Mouse (Mus musculus) ES-E14 (cell line): ENCODE results near the gene Wfdc3. TPM values are rescaled to one million over a fixed set of nuclear protein-coding genes. Genes with fewer than 3 reads are reported as not detected.

Experiments used
- DNase-seq: peaks from one replicate; pipeline ENCODE4 v3.0.0-alpha.2; 2013; ENCODE audit warnings: low read depth, low spot score
- H3K27ac ChIP-seq: 2 replicates; pipeline ENCODE4 v1.5.1; 2012; ENCODE audit warnings: low read depth, mild to moderate bottlenecking, low read length, moderate library complexity, mixed read lengths; ENCODE audit not compliant: poor library complexity, insufficient read depth, severe bottlenecking
- H3K36me3 ChIP-seq: 2 replicates; pipeline ENCODE4 v1.6.1; 2012; ENCODE audit warnings: mild to moderate bottlenecking, low read length, moderate library complexity, mixed read lengths; ENCODE audit not compliant: control insufficient read depth, poor library complexity, insufficient read depth, severe bottlenecking
- H3K4me1 ChIP-seq, 2 experiments: fragments of 150-350 bp in 1 of 2; sonication (generic) in 1 of 2; 2 replicates each; pipeline ENCODE4 v1.6.1; 2012; ENCODE audit warnings: low read length in 2 of 2, mild to moderate bottlenecking in 1 of 2, mixed read lengths in 1 of 2; ENCODE audit not compliant: control insufficient read depth in 2 of 2, insufficient read depth in 2 of 2, poor library complexity in 1 of 2
- H3K4me3 ChIP-seq, 2 experiments: fragments of 150-350 bp in 1 of 2; sonication (generic) in 1 of 2; 2 replicates each; pipeline ENCODE4 v1.5.1; 2012; ENCODE audit warnings: low read length in 2 of 2, low read depth in 1 of 2, mild to moderate bottlenecking in 1 of 2, mixed read lengths in 1 of 2; ENCODE audit not compliant: insufficient read depth in 1 of 2, poor library complexity in 1 of 2, severe bottlenecking in 1 of 2
- H3K9ac ChIP-seq: 2 replicates; pipeline ENCODE4 v1.6.1; 2012; ENCODE audit warnings: low read depth, mild to moderate bottlenecking, low read length, mixed read lengths; ENCODE audit not compliant: poor library complexity, insufficient read depth, severe bottlenecking
- H3K9me3 ChIP-seq: fragments of 150-350 bp; sonication (generic); 2 replicates; pipeline ENCODE4 v1.6.1; 2012; ENCODE audit warnings: low read depth, mild to moderate bottlenecking, low read length; ENCODE audit not compliant: control insufficient read depth, insufficient read depth
- CHD2 ChIP-seq: IDR thresholded peaks from 2 replicates; pipeline ENCODE4 v1.6.1; 2014; ENCODE audit warnings: mild to moderate bottlenecking, low read depth, low read length, inconsistent platforms
- HCFC1 ChIP-seq: IDR thresholded peaks from 2 replicates; pipeline ENCODE4 v1.6.1; 2012; ENCODE audit warnings: low read length, inconsistent platforms, borderline replicate concordance; ENCODE audit not compliant: insufficient read depth
- MAFK ChIP-seq: IDR thresholded peaks from 2 replicates; pipeline ENCODE4 v1.6.1; 2014; ENCODE audit warnings: mild to moderate bottlenecking, low read depth, low read length, inconsistent platforms; ENCODE audit not compliant: insufficient read depth
- ZC3H11A ChIP-seq: IDR thresholded peaks from 2 replicates; pipeline ENCODE4 v1.6.1; 2012; ENCODE audit warnings: low read depth, mild to moderate bottlenecking, inconsistent platforms, low read length, borderline replicate concordance
- ZNF384 ChIP-seq: IDR thresholded peaks from 2 replicates; pipeline ENCODE4 v1.6.1; 2012; ENCODE audit warnings: low read depth, low read length, inconsistent platforms
- in situ Hi-C, 2 experiments: fragments of 600-800 bp; cut with MboI; formaldehyde crosslinking; loops; one replicate each; pipeline ENCODE4 v1.15.1; 2025; ENCODE audit warnings: low sequenced_read_pairs in 2 of 2, inconsistent platforms in 1 of 2; ENCODE audit not compliant: unreplicated experiment in 2 of 2
- total RNA-seq: library from RNA; depleted of rRNA; stranded (reverse); fragments of 300-350 nt; gene quantifications from 2 replicates; pipeline ENCODE4 v1.2.3, GENCODE M21; 2012

Gene Wfdc3
- total RNA-seq, 1 experiment, result 0.18 TPM

DNA sequence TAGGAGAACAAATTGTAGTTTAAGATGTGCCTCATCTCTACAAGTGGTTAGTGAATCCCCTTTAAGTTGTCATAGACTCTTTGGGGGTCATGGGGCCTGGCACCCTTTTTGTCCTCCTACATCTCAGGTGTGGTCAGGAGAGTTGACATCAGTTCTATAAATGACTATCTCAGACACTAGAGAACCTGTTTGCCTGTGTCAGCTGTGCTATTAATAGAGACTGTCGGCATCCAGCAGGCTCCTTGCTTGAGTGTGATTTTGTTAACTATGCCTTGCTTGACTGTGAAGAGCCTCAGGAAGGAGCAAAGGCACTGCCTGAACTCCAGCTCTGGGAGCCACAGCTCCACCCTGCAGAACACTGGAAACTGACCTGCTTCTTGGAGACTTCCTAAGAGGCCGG is 9.1 kb upstream of the Wfdc3 start:
- in situ Hi-C loops, result no loop called here
- Histone ChIP-seq H3K4me1 (no peaks in the 10 kb centered on the region), H3K9ac (no peak overlapping the region), H3K9me3 (no peaks in the 10 kb centered on the region), H3K4me3 (no peak overlapping the region), H3K27ac (no peak overlapping the region), H3K36me3 (peaks cover 54% of the 10 kb centered on the region)
- no peak for DNase-seq
- no peak for TF ChIP-seq ZNF384

DNA sequence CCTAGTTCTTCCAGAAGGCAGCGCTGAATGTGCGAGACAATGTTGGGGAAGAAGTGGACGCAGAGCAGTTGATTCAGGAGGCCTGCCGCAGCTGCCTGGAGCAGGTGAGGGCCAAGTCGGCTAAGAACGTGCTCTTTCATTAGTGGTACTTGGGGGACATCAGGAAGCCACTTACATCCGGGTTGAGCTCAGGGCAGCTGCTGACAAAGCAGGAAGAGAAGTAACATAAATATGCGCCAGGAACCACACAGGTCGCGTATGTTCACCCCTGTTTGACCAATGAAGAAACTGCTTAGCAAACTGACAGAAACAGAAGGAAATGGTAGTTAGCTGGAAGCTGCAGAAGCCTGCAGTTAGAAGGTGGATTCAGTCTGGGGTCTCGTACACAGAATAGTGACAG is 8.4 kb upstream of the Wfdc3 start:
- H3K36me3 ChIP-seq, result peaks cover 50% of the 10 kb centered on the region
- in situ Hi-C loops, result no loop called here
- H3K27ac ChIP-seq, result no peak overlapping the region
- DNase-seq, result no peak
- H3K4me3 ChIP-seq, result no peak overlapping the region
- no peaks in the 10 kb centered on the region for H3K9me3 ChIP-seq
- TF ChIP-seq MAFK (no peak), ZC3H11A (no peak), ZNF384 (no peak), CHD2 (no peak), HCFC1 (no peak)
- H3K9ac ChIP-seq, result no peak overlapping the region
- no peaks in the 10 kb centered on the region for H3K4me1 ChIP-seq

DNA sequence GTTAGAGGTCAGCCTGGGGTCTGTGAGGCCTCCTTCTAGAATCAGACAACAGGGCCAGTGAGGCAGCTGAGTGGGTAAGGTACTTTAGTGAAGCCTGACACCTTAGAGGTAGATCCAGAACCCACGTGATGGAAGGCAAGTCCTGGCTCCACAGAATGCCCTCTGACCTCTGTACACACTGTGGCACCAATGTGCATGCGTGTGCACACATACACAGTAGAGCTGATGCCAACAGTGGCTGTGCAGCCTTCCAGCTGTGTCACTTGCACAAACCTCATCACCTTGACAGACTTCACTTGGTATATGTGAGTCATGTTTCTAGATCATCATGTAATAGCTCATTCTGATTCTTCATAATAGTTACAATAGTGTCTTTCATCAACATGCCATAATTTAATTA is 6.7 kb upstream of the Wfdc3 start:
- Histone ChIP-seq H3K4me1 (peaks cover 0 to 2% of the 10 kb centered on the region in 2 experiments; a peak in 1 of 4 replicates), H3K36me3 (peaks cover 46% of the 10 kb centered on the region)
- in situ Hi-C loops, result no loop called here

DNA sequence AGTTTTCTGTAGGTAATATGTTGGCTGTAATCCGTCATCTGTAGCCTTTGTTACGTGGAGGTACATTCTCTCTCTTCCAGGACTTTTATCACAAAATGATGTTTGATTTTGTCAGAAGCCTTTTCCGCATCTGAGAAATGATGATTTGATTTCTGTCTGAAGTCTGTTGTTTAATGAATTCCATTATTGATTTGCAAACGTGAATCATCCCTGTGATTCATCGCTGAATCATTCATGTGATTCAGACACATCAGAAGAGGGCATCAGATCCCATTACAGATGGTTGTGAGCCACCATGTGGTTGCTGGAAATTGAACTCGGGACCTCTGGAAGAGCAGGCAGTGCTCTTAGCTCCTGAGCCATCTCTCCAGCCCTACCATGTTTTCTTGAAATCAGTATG is 3.3 kb upstream of the Wfdc3 start:
- no peak for TF ChIP-seq HCFC1
- TF ChIP-seq ZNF384, result no peak
- TF ChIP-seq ZC3H11A, result no peak
- no peak for TF ChIP-seq CHD2
- TF ChIP-seq MAFK, result no peak
- Histone ChIP-seq H3K9ac (no peak overlapping the region), H3K36me3 (peaks cover 27% of the 10 kb centered on the region), H3K4me3 (no peak overlapping the region), H3K27ac (no peak overlapping the region), H3K9me3 (no peaks in the 10 kb centered on the region), H3K4me1 (peaks cover 0 to 4% of the 10 kb centered on the region in 2 experiments; a peak in 2 of 4 replicates)
- in situ Hi-C loops, result no loop called here
- no peak for DNase-seq

More for the DNA sequence above, 6.7 kb upstream of the Wfdc3 start:
- Histone ChIP-seq H3K27ac (no peak overlapping the region), H3K4me3 (no peak overlapping the region), H3K9me3 (no peaks in the 10 kb centered on the region), H3K9ac (no peak overlapping the region)
- DNase-seq, result no peak
- TF ChIP-seq ZNF384 (no peak), HCFC1 (no peak), CHD2 (no peak), MAFK (no peak), ZC3H11A (no peak)

DNA sequence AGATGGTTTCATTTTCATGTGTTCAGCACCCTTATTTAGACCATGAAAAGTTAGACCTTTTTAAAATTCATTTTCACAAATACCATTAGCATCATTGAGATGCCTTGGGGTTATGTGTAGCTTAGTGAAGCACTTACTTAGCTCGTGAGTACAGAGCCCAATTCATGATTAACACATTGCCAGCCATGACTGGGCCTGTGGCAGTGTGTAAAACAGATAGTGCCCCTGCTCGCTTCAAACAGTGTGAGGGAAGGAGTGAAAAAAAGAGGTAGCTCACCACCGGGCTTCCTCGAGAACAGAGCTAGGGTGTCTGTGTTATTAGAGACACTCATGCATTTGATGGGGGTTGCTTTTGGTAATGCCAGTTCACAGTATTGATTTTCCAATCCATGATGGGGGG is 2.5 kb upstream of the Wfdc3 start:
- no peaks in the 10 kb centered on the region for H3K9me3 ChIP-seq
- no peak for DNase-seq
- H3K36me3 ChIP-seq, result peaks cover 22% of the 10 kb centered on the region
- no peak overlapping the region for H3K4me3 ChIP-seq
- H3K9ac ChIP-seq, result no peak overlapping the region
- no peak overlapping the region for H3K27ac ChIP-seq
- in situ Hi-C loops, result no loop called here
- H3K4me1 ChIP-seq, result peaks cover 0 to 4% of the 10 kb centered on the region in 2 experiments; a peak in 2 of 4 replicates
- no peak for TF ChIP-seq ZC3H11A
- TF ChIP-seq MAFK, result no peak
- TF ChIP-seq CHD2, result no peak
- no peak for TF ChIP-seq HCFC1
- TF ChIP-seq ZNF384, result no peak
